Mouse (Mus musculus): Measurements from ENCODE around the gene Psg26. TPM values are rescaled to one million over a fixed set of nuclear protein-coding genes. Genes with fewer than 3 reads are reported as not detected.

Psg26 gene
- polyA plus RNA-seq, 1 experiment from 2014 or later: not detected

Other genes with a start within 250 kb of the Psg26 start
- gene Mill1, start 238.8 kb downstream of the Psg26 start, polyA plus RNA-seq (2015; fragmentation: Nextera tagmentation; extraction: Ambion mirVana): not detected in 2 replicates
- not detected in 2 replicates for gene Psg18, start 129.2 kb downstream of the Psg26 start, polyA plus RNA-seq (2015; fragmentation: Nextera tagmentation; extraction: Ambion mirVana)
- gene Psg28, start 52.1 kb downstream of the Psg26 start, polyA plus RNA-seq (2015; fragmentation: Nextera tagmentation; extraction: Ambion mirVana): not detected in 2 replicates
- not detected in 2 replicates for gene Psg25, start 48.1 kb upstream of the Psg26 start, polyA plus RNA-seq (2015; fragmentation: Nextera tagmentation; extraction: Ambion mirVana)
- gene Psg27, start 83.1 kb upstream of the Psg26 start, polyA plus RNA-seq (2015; fragmentation: Nextera tagmentation; extraction: Ambion mirVana): not detected in 2 replicates
- gene Psg23, start 132.3 kb upstream of the Psg26 start, polyA plus RNA-seq (2015; fragmentation: Nextera tagmentation; extraction: Ambion mirVana): not detected in 2 replicates
- not detected in 2 replicates for gene Psg21, start 172.5 kb upstream of the Psg26 start, polyA plus RNA-seq (2015; fragmentation: Nextera tagmentation; extraction: Ambion mirVana)
- gene Psg20, start 202.0 kb upstream of the Psg26 start, polyA plus RNA-seq (2015; fragmentation: Nextera tagmentation; extraction: Ambion mirVana): not detected in 2 replicates
- gene Psg22, start 233.9 kb upstream of the Psg26 start, polyA plus RNA-seq (2015; fragmentation: Nextera tagmentation; extraction: Ambion mirVana): not detected in 2 replicates

Data from midbrain, embryonic 16.5 days (tissue).